Mouse (Mus musculus) CH12.LX (cell line): Measurements from ENCODE around the gene Mmp23. TPM values are rescaled to one million over a fixed set of nuclear protein-coding genes. Genes with fewer than 3 reads are reported as not detected.

ENCODE experiments used
- DNase-seq: peaks from one replicate; pipeline ENCODE4 v3.0.0-alpha.2; 2013; ENCODE audit errors: extremely low read depth
- H3K27ac ChIP-seq: 2 replicates; pipeline ENCODE4 v1.5.1; 2012; ENCODE audit warnings: low read depth, mild to moderate bottlenecking, control low read depth, moderate library complexity; ENCODE audit not compliant: insufficient read depth
- H3K27me3 ChIP-seq: replicated peaks from 2 replicates; pipeline ENCODE3; 2012; ENCODE audit warnings: inconsistent platforms
- H3K36me3 ChIP-seq, 2 experiments: replicated peaks in 1 of 2; 2 replicates each; pipeline versions ENCODE3 to v1.6.1; 2012; ENCODE audit warnings: inconsistent platforms in 1 of 2, low read length in 1 of 2, mild to moderate bottlenecking in 1 of 2, mixed read lengths in 1 of 2, moderate library complexity in 1 of 2; ENCODE audit not compliant: control insufficient read depth in 1 of 2, insufficient read depth in 1 of 2
- H3K4me1 ChIP-seq, 2 experiments: 2 replicates each; pipeline ENCODE4 v1.6.1; 2012; ENCODE audit warnings: inconsistent platforms in 1 of 2, moderate library complexity in 1 of 2; ENCODE audit not compliant: insufficient read depth in 2 of 2, control insufficient read depth in 1 of 2
- H3K4me2 ChIP-seq: 2 replicates; pipeline ENCODE4 v1.6.1; 2012; ENCODE audit warnings: low read depth, mild to moderate bottlenecking, control low read depth; ENCODE audit not compliant: poor library complexity, insufficient read depth, severe bottlenecking
- H3K4me3 ChIP-seq, 3 experiments: fragments of 150-350 bp in 1 of 3; sonication (generic) in 1 of 3; replicated peaks in 1 of 3; 2 replicates each; pipeline versions ENCODE3 to v1.5.1; 2011 to 2012; ENCODE audit warnings: low read depth in 2 of 3, low read length in 2 of 3, mild to moderate bottlenecking in 2 of 3, moderate library complexity in 2 of 3, control low read depth in 1 of 3, improper control_type of control experiment in 1 of 3, inconsistent platforms in 1 of 3, mixed read lengths in 1 of 3; ENCODE audit not compliant: poor library complexity in 1 of 3
- H3K79me2 ChIP-seq: replicated peaks from 2 replicates; pipeline ENCODE4 v1.6.1; 2012; ENCODE audit warnings: mild to moderate bottlenecking, moderate library complexity; ENCODE audit not compliant: control insufficient read depth, poor library complexity, insufficient read depth, severe bottlenecking; ENCODE audit errors: extremely low read depth
- H3K9ac ChIP-seq: 2 replicates; pipeline ENCODE4 v1.6.1; 2012; ENCODE audit warnings: low read depth, mild to moderate bottlenecking, control low read depth, moderate library complexity; ENCODE audit not compliant: insufficient read depth
- H3K9me3 ChIP-seq: replicated peaks from 2 replicates; pipeline ENCODE3; 2012; ENCODE audit warnings: low read length, inconsistent platforms, mixed read lengths
- CHD1 ChIP-seq: IDR thresholded peaks from 2 replicates; pipeline ENCODE4 v1.6.1; 2012; ENCODE audit warnings: low read depth, low read length, improper control_type of control experiment, inconsistent platforms
- CTCF ChIP-seq, 2 experiments: IDR thresholded peaks in 1 of 2; conservative IDR thresholded peaks in 1 of 2; 2 replicates each; pipeline ENCODE4 v1.5.1; 2011 to 2012; ENCODE audit warnings: low read depth in 2 of 2, low read length in 2 of 2, improper control_type of control experiment in 1 of 2, inconsistent platforms in 1 of 2, mild to moderate bottlenecking in 1 of 2, moderate library complexity in 1 of 2
- ELF1 ChIP-seq: IDR thresholded peaks from 2 replicates; pipeline ENCODE4 v1.6.1; 2014; ENCODE audit warnings: low read depth, mild to moderate bottlenecking, inconsistent platforms, low read length, improper control_type of control experiment
- EP300 ChIP-seq: IDR thresholded peaks from 2 replicates; pipeline ENCODE4 v1.6.1; 2011; ENCODE audit warnings: low read length, improper control_type of control experiment
- ETS1 ChIP-seq: conservative IDR thresholded peaks from 2 replicates; pipeline ENCODE4 v1.6.1; 2012; ENCODE audit warnings: low read depth, mild to moderate bottlenecking, inconsistent platforms, low read length, improper control_type of control experiment, moderate library complexity
- GABPA ChIP-seq: IDR thresholded peaks from 2 replicates; pipeline ENCODE4 v1.6.1; 2012; ENCODE audit warnings: low read depth, low read length, improper control_type of control experiment, inconsistent platforms; ENCODE audit not compliant: insufficient replicate concordance
- HCFC1 ChIP-seq: IDR thresholded peaks from 2 replicates; pipeline ENCODE4 v1.6.1; 2012; ENCODE audit warnings: low read depth, mild to moderate bottlenecking, inconsistent platforms, low read length, improper control_type of control experiment
- IRF4 ChIP-seq: IDR thresholded peaks from 2 replicates; pipeline ENCODE4 v1.6.1; 2014; ENCODE audit warnings: low read depth, mild to moderate bottlenecking, inconsistent platforms, low read length, improper control_type of control experiment
- KAT2A ChIP-seq: IDR thresholded peaks from 2 replicates; pipeline ENCODE4 v1.6.1; 2012; ENCODE audit warnings: low read length, improper control_type of control experiment, inconsistent platforms; ENCODE audit not compliant: insufficient replicate concordance
- MAFK ChIP-seq: IDR thresholded peaks from 2 replicates; pipeline ENCODE4 v1.6.1; 2011; ENCODE audit warnings: low read length, improper control_type of control experiment; ENCODE audit not compliant: insufficient replicate concordance
- MAX ChIP-seq: IDR thresholded peaks from 2 replicates; pipeline ENCODE4 v1.6.1; 2011; ENCODE audit warnings: low read length, improper control_type of control experiment
- MAZ ChIP-seq: IDR thresholded peaks from 2 replicates; pipeline ENCODE4 v1.6.1; 2012; ENCODE audit warnings: low read depth, mild to moderate bottlenecking, inconsistent platforms, low read length, improper control_type of control experiment, moderate library complexity
- MEF2A ChIP-seq: IDR thresholded peaks from 2 replicates; pipeline ENCODE4 v1.6.1; 2014; ENCODE audit warnings: low read depth, mild to moderate bottlenecking, inconsistent platforms, low read length, improper control_type of control experiment, borderline replicate concordance
- MXI1 ChIP-seq: IDR thresholded peaks from 2 replicates; pipeline ENCODE4 v1.6.1; 2011; ENCODE audit warnings: mild to moderate bottlenecking, low read depth, low read length, improper control_type of control experiment
- MYC ChIP-seq: IDR thresholded peaks from 2 replicates; pipeline ENCODE4 v1.6.1; 2011; ENCODE audit warnings: low read depth, mild to moderate bottlenecking, improper control_type of control experiment, low read length
- NELFE ChIP-seq: IDR thresholded peaks from 2 replicates; pipeline ENCODE4 v1.6.1; 2011; ENCODE audit warnings: low read depth, low read length, improper control_type of control experiment
- NRF1 ChIP-seq: IDR thresholded peaks from 2 replicates; pipeline ENCODE4 v1.6.1; 2014; ENCODE audit warnings: low read depth, mild to moderate bottlenecking, inconsistent platforms, low read length, improper control_type of control experiment, moderate library complexity
- POLR2A ChIP-seq: IDR thresholded peaks from 2 replicates; pipeline ENCODE4 v1.6.1; 2011; ENCODE audit warnings: low read depth, mild to moderate bottlenecking, improper control_type of control experiment, low read length
- RAD21 ChIP-seq: IDR thresholded peaks from 2 replicates; pipeline ENCODE4 v1.6.1; 2011; ENCODE audit warnings: low read depth, mild to moderate bottlenecking, low read length, improper control_type of control experiment, moderate library complexity
- RCOR1 ChIP-seq: conservative IDR thresholded peaks from 2 replicates; pipeline ENCODE4 v1.6.1; 2012; ENCODE audit warnings: low read depth, mild to moderate bottlenecking, inconsistent platforms, low read length, improper control_type of control experiment
- SIN3A ChIP-seq: IDR thresholded peaks from 2 replicates; pipeline ENCODE4 v1.6.1; 2012; ENCODE audit warnings: low read length, improper control_type of control experiment, inconsistent platforms
- SMC3 ChIP-seq: IDR thresholded peaks from 2 replicates; pipeline ENCODE4 v1.6.1; 2011; ENCODE audit warnings: low read depth, low read length, improper control_type of control experiment
- TBP ChIP-seq: conservative IDR thresholded peaks from 2 replicates; pipeline ENCODE4 v1.6.1; 2011; ENCODE audit warnings: low read depth, low read length, improper control_type of control experiment
- TCF12 ChIP-seq: IDR thresholded peaks from 2 replicates; pipeline ENCODE4 v1.6.1; 2014; ENCODE audit warnings: low read depth, mild to moderate bottlenecking, inconsistent platforms, low read length, improper control_type of control experiment
- UBTF ChIP-seq: IDR thresholded peaks from 2 replicates; pipeline ENCODE4 v1.6.1; 2012; ENCODE audit warnings: low read depth, mild to moderate bottlenecking, inconsistent platforms, low read length, improper control_type of control experiment, moderate library complexity
- USF2 ChIP-seq: conservative IDR thresholded peaks from 2 replicates; pipeline ENCODE4 v1.6.1; 2011; ENCODE audit warnings: low read depth, low read length, improper control_type of control experiment
- ZC3H11A ChIP-seq: IDR thresholded peaks from 2 replicates; pipeline ENCODE4 v1.6.1; 2012; ENCODE audit warnings: low read depth, mild to moderate bottlenecking, inconsistent platforms, low read length, improper control_type of control experiment
- ZKSCAN1 ChIP-seq: IDR thresholded peaks from 2 replicates; pipeline ENCODE4 v1.6.1; 2012; ENCODE audit warnings: low read depth, inconsistent platforms, low read length, improper control_type of control experiment, borderline replicate concordance
- ZMIZ1 ChIP-seq: IDR thresholded peaks from 2 replicates; pipeline ENCODE4 v1.6.1; 2012; ENCODE audit warnings: low read depth, mild to moderate bottlenecking, inconsistent platforms, low read length, improper control_type of control experiment
- dilution Hi-C: fragments of 300-500 bp; cut with MboI; formaldehyde crosslinking; loops from 2 replicates; pipeline ENCODE4 v1.14.3; 2020; ENCODE audit warnings: low sequenced_read_pairs; ENCODE audit not compliant: extremely low pct_unique_long_range_greater_than_20kb, extremely low pct_ligation_motif_present
- in situ Hi-C: fragments of 300-500 bp; cut with MboI; formaldehyde crosslinking; loops from 3 replicates; pipeline ENCODE4 v1.14.3; 2019; ENCODE audit warnings: low sequenced_read_pairs, low pct_ligation_motif_present, low pct_unique_long_range_greater_than_20kb, mixed read lengths
- polyA plus RNA-seq: library from polyadenylated mRNA; unstranded; fragments of >175 nt; gene quantifications from 2 replicates; pipeline ENCODE4 v1.2.1, GENCODE M21; 2012; ENCODE audit warnings: low read depth; ENCODE audit not compliant: insufficient read length
- total RNA-seq, 2 experiments: library from RNA; depleted of rRNA; stranded (reverse); fragments of 300-350 nt in 1 of 2; fragments of >200 nt in 1 of 2; gene quantifications; 2 replicates each; pipeline ENCODE4 v1.2.3; 2012 to 2014

Gene Mmp23
- total and polyA plus RNA-seq, 3 experiments, result 1.1 to 7.9 (median 2.0) TPM

DNA sequence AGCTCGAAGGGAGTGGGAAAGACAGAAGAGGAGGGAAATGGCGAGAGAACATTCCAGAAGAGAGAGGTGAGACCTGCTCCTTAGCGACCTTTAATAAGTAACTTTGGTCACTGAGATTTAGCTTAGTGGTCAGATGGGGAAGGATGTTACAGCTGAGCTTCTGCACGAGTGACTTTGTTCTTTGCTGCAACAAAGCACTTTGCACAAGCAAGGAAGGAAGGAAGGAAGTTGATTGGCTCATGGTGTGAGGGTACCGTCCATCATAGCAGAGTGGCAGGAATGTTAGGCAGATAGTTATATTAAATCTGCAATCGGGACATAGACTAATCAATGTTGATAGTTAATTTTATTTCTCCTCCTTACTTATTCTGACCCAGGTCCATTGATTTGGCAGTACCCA is 22.9 kb downstream of the Mmp23 start:
- Histone ChIP-seq H3K4me2 (no peak overlapping the region), H3K9ac (no peak overlapping the region), H3K27ac (no peak overlapping the region), H3K9me3 (no peaks in the 10 kb centered on the region), H3K27me3 (no peaks in the 10 kb centered on the region), H3K4me3 (no peak overlapping the region), H3K36me3 (peaks cover 64 to 76% of the 10 kb centered on the region in 2 experiments), H3K4me1 (peaks cover 0 to 6% of the 10 kb centered on the region in 2 experiments; a peak in 2 of 4 replicates), H3K79me2 (peaks cover 11% of the 10 kb centered on the region)
- TF ChIP-seq USF2 (no peak), KAT2A (no peak), UBTF (no peak), TBP (no peak), HCFC1 (no peak), CTCF (conservative IDR thresholded peaks at IDR 0.05 in 1 of 2, IDR thresholded peaks at IDR 0.05 in 1 of 2; ENCODE audit: low read depth in 2 of 2, low read length in 2 of 2) (no peak), ETS1 (no peak), ZKSCAN1 (no peak), NELFE (no peak)
- dilution Hi-C loops, result no loop called here
- DNase-seq, result no peak
- in situ Hi-C loops, result no loop called here

DNA sequence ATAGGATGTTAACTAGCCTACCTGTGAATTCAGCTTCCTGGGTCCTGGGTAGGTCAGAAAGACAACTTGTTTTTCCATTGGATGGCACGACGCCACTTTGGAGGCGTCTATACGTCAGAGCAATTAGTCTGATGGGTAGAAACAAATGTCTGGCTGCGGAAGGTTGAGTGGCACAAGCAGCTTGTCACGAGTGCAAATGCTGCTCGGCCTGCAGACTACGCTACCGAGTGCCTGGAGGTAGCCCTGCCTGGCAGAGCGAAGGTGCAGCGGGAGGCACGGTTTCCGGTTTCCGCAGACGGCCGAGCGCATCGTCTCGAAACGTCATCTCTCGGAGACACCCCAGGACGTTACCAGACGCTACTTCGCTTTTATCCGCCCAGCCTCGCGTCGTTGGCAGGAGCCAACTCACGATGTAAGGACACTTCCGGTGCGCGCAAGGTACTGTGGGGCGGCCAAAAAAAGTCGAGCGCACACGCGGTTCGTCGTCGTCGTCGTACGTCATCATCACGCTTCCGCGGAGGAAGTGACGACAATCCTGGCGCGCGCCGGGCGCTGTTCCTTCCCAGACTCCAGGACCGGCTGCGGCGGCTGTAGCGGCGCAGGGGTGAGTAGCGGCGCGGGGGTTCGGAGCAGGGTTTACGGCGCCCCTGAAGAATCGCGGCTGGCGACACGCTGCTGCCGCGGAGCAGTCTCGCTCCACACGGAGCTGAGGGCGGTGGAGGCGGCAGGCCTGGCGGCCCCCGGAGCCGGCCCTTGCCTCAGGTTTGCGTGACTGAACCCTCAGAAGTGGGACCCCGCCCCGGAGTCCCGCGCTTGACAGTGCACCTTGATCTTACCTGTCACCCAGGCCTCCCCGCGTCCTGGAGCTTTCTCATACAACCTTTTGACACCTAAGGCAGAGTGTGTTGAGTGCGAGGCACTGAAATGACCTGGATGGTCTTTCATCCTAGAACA is 28.6 kb downstream of the Mmp23 start, which contains the start of gene Cdk11b:
Cdk11b (plus strand) TSS at position 517 of the 954 bp plus-strand sequence.
- Histone ChIP-seq H3K4me1 (peaks cover 0 to 20% of the 10 kb centered on the region in 2 experiments; a peak in 2 of 4 replicates), H3K27me3 (no peaks in the 10 kb centered on the region), H3K9me3 (no peaks in the 10 kb centered on the region), H3K9ac (peak within 1 kb of the TSS; percentile 83), H3K4me3 (peak within 1 kb of the TSS; percentile 78 to 90 (median 81)), H3K36me3 (peaks cover 31 to 56% of the 10 kb centered on the region in 2 experiments), H3K27ac (peak within 1 kb of the TSS; percentile 83), H3K4me2 (peak within 1 kb of the TSS; percentile 95), H3K79me2 (peaks cover 25% of the 10 kb centered on the region)
- in situ Hi-C loops, result no loop called here
- dilution Hi-C loops, result no loop called here
- DNase-seq, result peak; percentile 99
- TF ChIP-seq RAD21 (no peak), NRF1 (peak; percentile 56), IRF4 (peak; percentile 59), ELF1 (peak; percentile 97), USF2 (no peak), CTCF (conservative IDR thresholded peaks at IDR 0.05 in 1 of 2, IDR thresholded peaks at IDR 0.05 in 1 of 2; ENCODE audit: low read depth in 2 of 2, low read length in 2 of 2) (no peak), GABPA (peak; percentile 80), NELFE (peak; percentile 91), ETS1 (peak; percentile 55; the same call in 1 of the 2 replicates), UBTF (no peak), SIN3A (peak; percentile 95), KAT2A (peak; percentile 92), MAZ (no peak), MAFK (no peak), POLR2A (peak; percentile 93), MXI1 (peak; percentile 96), MAX (peak; percentile 92), MEF2A (peak; percentile 70), ZC3H11A (no peak), SMC3 (no peak), TCF12 (peak; percentile 72), HCFC1 (peak; percentile 93), RCOR1 (no peak), ZMIZ1 (peak; percentile 28), MYC (peak; percentile 86; the same call in 1 of the 2 replicates), CHD1 (no peak), EP300 (no peak), TBP (peak; percentile 80)
